Mouse (Mus musculus) heart, embryonic 12.5 days (tissue): ENCODE measurements around the gene Tyro3. TPM values are rescaled to one million over a fixed set of nuclear protein-coding genes. Genes with fewer than 3 reads are reported as not detected.

Experiments
- ATAC-seq: fragments of 200-750 bp; cut with Nextera tagmentation; 2 replicates; pipeline ENCODE4 v1.8.0; 2017; ENCODE audit warnings: moderate TSS enrichment, moderate library complexity; ENCODE audit not compliant: insufficient number of reproducible peaks, low FRiP score
- H3K27ac ChIP-seq: fragments of 300-500 bp; sonication (generic); 2 replicates; pipeline ENCODE4 v1.5.1; 2016; ENCODE audit warnings: mild to moderate bottlenecking, moderate library complexity; ENCODE audit not compliant: poor library complexity, severe bottlenecking
- H3K27me3 ChIP-seq: fragments of 300-500 bp; sonication (generic); replicated peaks from 2 replicates; pipeline ENCODE4 v1.6.1; 2016; ENCODE audit warnings: mild to moderate bottlenecking, moderate library complexity
- H3K36me3 ChIP-seq: fragments of 300-500 bp; sonication (generic); 2 replicates; pipeline ENCODE4 v1.6.1; 2016; ENCODE audit warnings: mild to moderate bottlenecking, moderate library complexity
- H3K4me1 ChIP-seq: fragments of 300-500 bp; sonication (generic); replicated peaks from 2 replicates; pipeline ENCODE4 v1.6.1; 2016; ENCODE audit warnings: mild to moderate bottlenecking
- H3K4me2 ChIP-seq: fragments of 300-500 bp; sonication (generic); 2 replicates; pipeline ENCODE4 v1.6.1; 2016; ENCODE audit warnings: mild to moderate bottlenecking, moderate library complexity
- H3K4me3 ChIP-seq: fragments of 300-500 bp; sonication (generic); 2 replicates; pipeline ENCODE4 v1.5.1; 2016; ENCODE audit warnings: mild to moderate bottlenecking
- H3K9ac ChIP-seq: fragments of 300-500 bp; sonication (generic); 2 replicates; pipeline ENCODE4 v1.6.1; 2016; ENCODE audit warnings: mild to moderate bottlenecking, moderate library complexity
- H3K9me3 ChIP-seq: fragments of 300-500 bp; sonication (generic); replicated peaks from 2 replicates; pipeline ENCODE4 v1.6.1; 2016; ENCODE audit warnings: mild to moderate bottlenecking, moderate library complexity
- WGBS: fragments of 180-500 bp; shearing (Covaris S2); methylation state at CpG from one replicate; pipeline ENCODE4 v1.1.7; 2016; 5-methylcytosine and 5-hydroxymethylcytosine counted together
- polyA plus RNA-seq: library from polyadenylated mRNA; unstranded; fragments of >200 nt; fragmentation: Nextera tagmentation; extraction: Ambion mirVana; gene quantifications from 2 replicates; pipeline ENCODE4 v1.2.1, GENCODE M21; 2016

Gene Tyro3
- polyA plus RNA-seq, 1 experiment from 2014 or later: 9.2 TPM

- no peak overlapping the region for H3K4me3 ChIP-seq
- H3K9ac ChIP-seq: no peak overlapping the region
- H3K27me3 ChIP-seq: peaks cover 6% of the 10 kb centered on the region; the same call in 1 of the 2 replicates
- no peaks in the 10 kb centered on the region for H3K9me3 ChIP-seq
- no peak overlapping the region for H3K27ac ChIP-seq
- peaks cover 12% of the 10 kb centered on the region; the same call in 1 of the 2 replicates for H3K36me3 ChIP-seq
- no peak for ATAC-seq
- H3K4me2 ChIP-seq: no peak overlapping the region
- WGBS: 51% methylated on average over 8 of the region's 8 CpGs
- H3K4me1 ChIP-seq: peaks cover 56% of the 10 kb centered on the region
Observed at GRCm38 (mm10) chr2:119805536-119805935, 8.0 kb downstream of the Tyro3 start.

GRCm38 (mm10) chr2:119808438-119808837 is 10.9 kb downstream of the Tyro3 start:
- WGBS: 26% methylated on average over 4 of the region's 4 CpGs

GRCm38 (mm10) chr2:119808881-119809280 is 11.3 kb downstream of the Tyro3 start:
- Histone ChIP-seq H3K4me2 (no peak overlapping the region), H3K9me3 (no peaks in the 10 kb centered on the region), H3K27ac (no peak overlapping the region), H3K9ac (peak overlapping the region; percentile 2; the same call in 1 of the 2 replicates), H3K27me3 (no peaks in the 10 kb centered on the region), H3K4me3 (no peak overlapping the region), H3K4me1 (peaks cover 39% of the 10 kb centered on the region), H3K36me3 (peaks cover 24% of the 10 kb centered on the region)
- 16% methylated on average over 4 of the region's 4 CpGs for WGBS
- ATAC-seq: 0 out of 2 replicates have a peak, but pooled peaks have one; percentile 40

More at GRCm38 (mm10) chr2:119808438-119808837, 10.9 kb downstream of the Tyro3 start:
- Histone ChIP-seq H3K4me2 (no peak overlapping the region), H3K27ac (no peak overlapping the region), H3K27me3 (no peaks in the 10 kb centered on the region; the same call in 1 of the 2 replicates), H3K4me3 (no peak overlapping the region), H3K9ac (0 out of 2 replicates have a peak overlapping the region, but pooled peaks have one; percentile 2), H3K9me3 (no peaks in the 10 kb centered on the region), H3K4me1 (peaks cover 43% of the 10 kb centered on the region), H3K36me3 (peaks cover 25% of the 10 kb centered on the region)
- no peak for ATAC-seq

GRCm38 (mm10) chr2:119810890-119811289 is 13.4 kb downstream of the Tyro3 start:
- H3K9me3 ChIP-seq: no peaks in the 10 kb centered on the region
- 85% methylated on average over 12 of the region's 12 CpGs for WGBS
- ATAC-seq: no peak
- H3K27me3 ChIP-seq: no peaks in the 10 kb centered on the region
- peaks cover 20% of the 10 kb centered on the region for H3K4me1 ChIP-seq
- no peak overlapping the region for H3K4me2 ChIP-seq
- peaks cover 21% of the 10 kb centered on the region for H3K36me3 ChIP-seq
- no peak overlapping the region for H3K4me3 ChIP-seq
- H3K9ac ChIP-seq: no peak overlapping the region
- no peak overlapping the region for H3K27ac ChIP-seq

GRCm38 (mm10) chr2:119811490-119812146 is 14.1 kb downstream of the Tyro3 start:
- Histone ChIP-seq H3K27ac (no peak overlapping the region), H3K9ac (no peak overlapping the region), H3K27me3 (no peaks in the 10 kb centered on the region), H3K4me1 (peaks cover 20% of the 10 kb centered on the region), H3K4me3 (no peak overlapping the region), H3K36me3 (peaks cover 24% of the 10 kb centered on the region), H3K4me2 (no peak overlapping the region), H3K9me3 (no peaks in the 10 kb centered on the region)
- ATAC-seq: no peak
- WGBS: 68% methylated on average over 14 of the region's 14 CpGs

- Histone ChIP-seq H3K27ac (no peak overlapping the region), H3K4me3 (no peak overlapping the region), H3K9ac (no peak overlapping the region), H3K4me2 (no peak overlapping the region), H3K4me1 (peaks cover 23% of the 10 kb centered on the region), H3K36me3 (peaks cover 28% of the 10 kb centered on the region), H3K27me3 (no peaks in the 10 kb centered on the region), H3K9me3 (no peaks in the 10 kb centered on the region)
- WGBS: 72% methylated on average over 7 of the region's 7 CpGs
- ATAC-seq: no peak
Observed at GRCm38 (mm10) chr2:119814376-119814933, 16.9 kb downstream of the Tyro3 start.

GRCm38 (mm10) chr2:119816611-119817010 is 19.1 kb downstream of the Tyro3 start:
- 92% methylated on average over 13 of the region's 13 CpGs for WGBS

GRCm38 (mm10) chr2:119817047-119817446 is 19.5 kb downstream of the Tyro3 start:
- WGBS: 87% methylated on average over 5 of the region's 5 CpGs
- Histone ChIP-seq H3K27ac (no peak overlapping the region), H3K4me1 (peaks cover 17% of the 10 kb centered on the region), H3K9me3 (no peaks in the 10 kb centered on the region), H3K4me3 (no peak overlapping the region), H3K9ac (no peak overlapping the region), H3K36me3 (peaks cover 18% of the 10 kb centered on the region), H3K4me2 (no peak overlapping the region), H3K27me3 (no peaks in the 10 kb centered on the region)
- no peak for ATAC-seq

More at GRCm38 (mm10) chr2:119816611-119817010, 19.1 kb downstream of the Tyro3 start:
- Histone ChIP-seq H3K9me3 (no peaks in the 10 kb centered on the region), H3K9ac (no peak overlapping the region), H3K4me1 (peaks cover 19% of the 10 kb centered on the region), H3K36me3 (peaks cover 18% of the 10 kb centered on the region), H3K27ac (no peak overlapping the region), H3K27me3 (no peaks in the 10 kb centered on the region), H3K4me3 (no peak overlapping the region), H3K4me2 (no peak overlapping the region)
- ATAC-seq: no peak

GRCm38 (mm10) chr2:119818668-119819272 is 21.2 kb downstream of the Tyro3 start:
- H3K36me3 ChIP-seq: peaks cover 10% of the 10 kb centered on the region
- 33% methylated on average over 9 of the region's 9 CpGs for WGBS
- no peak for ATAC-seq

GRCm38 (mm10) chr2:119821136-119821535 is 23.6 kb downstream of the Tyro3 start:
- Histone ChIP-seq H3K4me1 (peaks cover 17% of the 10 kb centered on the region), H3K27me3 (0 out of 2 replicates have a peak, but pooled peaks cover 4% of the 10 kb centered on the region), H3K27ac (no peak overlapping the region), H3K4me2 (no peak overlapping the region), H3K36me3 (peaks cover 7% of the 10 kb centered on the region), H3K9me3 (no peaks in the 10 kb centered on the region), H3K4me3 (no peak overlapping the region), H3K9ac (no peak overlapping the region)
- no peak for ATAC-seq
- WGBS: 87% methylated on average over 9 of the region's 9 CpGs

More at GRCm38 (mm10) chr2:119818668-119819272, 21.2 kb downstream of the Tyro3 start:
- Histone ChIP-seq H3K4me3 (no peak overlapping the region), H3K4me2 (no peak overlapping the region), H3K9ac (no peak overlapping the region), H3K27me3 (0 out of 2 replicates have a peak, but pooled peaks cover 4% of the 10 kb centered on the region), H3K9me3 (no peaks in the 10 kb centered on the region), H3K27ac (no peak overlapping the region), H3K4me1 (peaks cover 17% of the 10 kb centered on the region)

- no peak overlapping the region for H3K4me3 ChIP-seq
- H3K9ac ChIP-seq: no peak overlapping the region
- no peak overlapping the region for H3K27ac ChIP-seq
- H3K9me3 ChIP-seq: no peaks in the 10 kb centered on the region
- H3K4me1 ChIP-seq: no peaks in the 10 kb centered on the region
- no peak for ATAC-seq
- H3K27me3 ChIP-seq: no peaks in the 10 kb centered on the region
- WGBS: 67% methylated on average over 2 of the region's 2 CpGs
- no peak overlapping the region for H3K4me2 ChIP-seq
- no peaks in the 10 kb centered on the region for H3K36me3 ChIP-seq
Observed at GRCm38 (mm10) chr2:119830579-119830978, 33.0 kb downstream of the Tyro3 start.
